Mouse (Mus musculus) testis, postnatal 10 days (tissue): Measurements from ENCODE around the gene Olfr259.

Experiments
- DNase-seq: peaks from one replicate; pipeline ENCODE4 v3.0.0; 2021; ENCODE audit warnings: low spot score

Gene Olfr259

DNA sequence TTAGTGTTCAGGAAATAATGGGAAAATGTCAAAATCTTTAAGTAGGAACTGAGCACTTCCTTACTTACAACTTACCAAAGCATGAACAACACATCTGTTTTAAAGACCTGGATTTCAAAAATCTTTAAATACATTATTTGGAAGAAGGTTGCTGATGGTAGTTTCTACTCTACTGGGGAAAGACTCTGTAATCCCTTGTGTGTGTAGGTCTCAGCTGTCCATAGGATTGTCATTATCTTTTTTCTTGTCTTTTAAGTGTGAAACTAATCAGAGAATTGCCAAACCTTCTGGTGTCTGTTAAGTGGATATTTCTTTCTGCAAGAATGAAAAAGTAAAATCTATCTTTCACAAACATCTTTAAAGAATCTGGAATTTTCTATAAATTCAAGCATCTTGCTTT lies at the start of gene Olfr259:
TSS of gene Olfr259 (minus strand) at position 101 of the 400 bp plus-strand sequence.
- DNase-seq, result no peak

DNA sequence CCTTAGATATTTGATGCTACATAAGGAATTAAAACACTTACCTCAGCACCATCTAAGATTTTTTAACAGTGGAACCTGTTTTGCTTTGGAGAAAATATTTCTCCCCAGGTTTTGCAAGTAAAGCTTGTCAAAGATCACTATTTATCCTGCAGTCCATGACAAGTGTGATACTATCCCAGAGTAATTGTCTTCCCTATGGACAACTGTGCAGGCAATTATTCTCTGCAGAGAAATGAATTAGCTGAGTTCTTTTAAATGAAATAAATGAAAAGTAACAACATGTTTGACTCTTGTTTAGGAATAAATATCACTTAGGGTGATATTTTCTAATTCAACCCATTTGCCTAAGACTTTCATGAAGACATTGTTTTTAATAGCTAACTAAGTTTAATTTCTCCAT lies 38.2 kb upstream of the Olfr259 start, which contains the start of gene Olfr1111:
TSS of gene Olfr1111 (minus strand) at position 101 of the 400 bp plus-strand sequence.
- DNase-seq, result no peak

DNA sequence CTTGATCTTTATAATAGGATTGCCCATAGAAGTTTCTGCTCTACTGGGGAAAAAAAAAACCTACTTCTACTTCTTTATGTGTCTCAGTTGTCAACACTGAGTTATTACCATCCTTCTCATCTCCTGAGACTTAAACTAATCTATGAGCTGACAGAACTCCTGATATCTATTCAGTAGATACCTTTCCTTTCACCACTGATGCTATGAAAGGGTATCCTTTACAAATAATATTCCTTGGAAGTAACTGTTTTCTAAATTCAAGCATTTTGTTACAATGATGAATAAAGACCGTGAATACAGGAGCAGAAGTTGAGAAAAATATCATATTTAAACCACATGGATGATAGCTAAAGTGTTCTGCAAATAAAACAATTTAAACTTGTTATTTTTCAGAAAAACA lies 25.8 kb upstream of the Olfr259 start, which contains the start of gene Olfr1110:
TSS of gene Olfr1110 (minus strand) at position 101 of the 400 bp plus-strand sequence.
- DNase-seq, result no peak

DNA sequence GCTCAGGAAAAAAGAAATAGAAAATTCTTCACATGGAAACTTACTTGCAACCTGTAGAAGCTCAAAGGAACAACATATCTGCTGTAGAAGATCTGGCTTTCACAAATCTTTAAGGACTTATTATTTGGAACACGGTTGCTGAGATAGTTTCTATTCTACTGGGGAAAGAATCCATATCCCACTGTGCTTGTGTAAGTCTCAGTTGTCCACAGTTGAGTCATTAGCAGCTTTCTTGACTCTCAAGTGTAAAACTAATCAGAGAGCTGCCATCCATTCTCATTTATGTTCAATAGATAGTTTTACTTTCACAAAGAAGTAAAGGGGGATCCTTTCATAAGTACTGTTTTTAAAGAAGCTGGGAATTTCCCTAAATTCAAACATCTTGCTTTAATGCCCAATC lies 18.5 kb downstream of the Olfr259 start, which contains the start of gene Olfr1109:
TSS of gene Olfr1109 (minus strand) at position 101 of the 400 bp plus-strand sequence.
- DNase-seq, result no peak

DNA sequence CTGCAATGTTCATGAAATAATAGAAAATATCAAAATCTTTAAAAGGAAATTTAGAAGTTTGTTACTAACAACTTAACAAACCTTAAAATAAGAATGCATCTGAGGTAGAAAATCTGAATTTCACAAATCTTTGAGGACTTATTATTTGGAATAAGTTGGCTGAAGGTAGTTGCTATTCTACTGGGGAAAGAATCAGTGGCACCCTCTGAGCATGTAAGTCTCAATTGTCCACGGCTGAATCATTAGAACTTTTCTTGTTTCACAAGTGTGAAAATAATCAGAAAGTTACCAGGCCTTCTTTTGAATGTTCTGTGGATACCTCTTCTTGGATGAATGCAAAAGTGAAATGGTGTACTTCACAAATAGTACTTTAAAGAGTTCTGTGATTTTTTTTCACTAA lies 38.6 kb downstream of the Olfr259 start, which contains the start of gene Olfr1107:
TSS of gene Olfr1107 (minus strand) at position 101 of the 400 bp plus-strand sequence.
- DNase-seq, result no peak
